Mouse (Mus musculus) cerebellum, adult 9-11 months (tissue): ENCODE data around the gene Ddx46.
"Not testable (repeated sequence)": the region's sequence is repeated elsewhere in the genome, so short reads cannot be mapped to it uniquely, and the experiment has no call there.

Experiments
- DNase-seq: peaks from one replicate; pipeline ENCODE4 v3.0.0; 2022

Ddx46 gene

DNA sequence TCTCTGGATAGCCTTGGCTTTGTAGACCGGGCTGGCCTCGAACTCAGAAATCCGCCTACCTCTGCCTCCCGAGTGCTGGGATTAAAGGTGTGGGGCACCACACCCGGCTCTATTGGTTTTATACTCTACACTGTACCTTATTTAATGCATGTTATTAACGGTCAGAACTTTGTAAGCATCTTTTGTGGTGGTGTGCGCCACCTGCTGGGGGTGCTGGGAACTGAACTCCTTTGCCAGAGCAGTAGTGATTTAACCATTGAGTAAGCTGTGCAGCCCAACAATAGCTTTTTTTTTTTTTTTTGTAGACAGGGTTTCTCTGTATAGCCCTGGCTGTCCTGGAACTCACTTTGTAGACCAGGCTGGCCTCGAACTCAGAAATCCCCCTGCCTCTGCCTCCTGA is 5.7 kb downstream of the Ddx46 start:
- peak; percentile 50 for DNase-seq

DNA sequence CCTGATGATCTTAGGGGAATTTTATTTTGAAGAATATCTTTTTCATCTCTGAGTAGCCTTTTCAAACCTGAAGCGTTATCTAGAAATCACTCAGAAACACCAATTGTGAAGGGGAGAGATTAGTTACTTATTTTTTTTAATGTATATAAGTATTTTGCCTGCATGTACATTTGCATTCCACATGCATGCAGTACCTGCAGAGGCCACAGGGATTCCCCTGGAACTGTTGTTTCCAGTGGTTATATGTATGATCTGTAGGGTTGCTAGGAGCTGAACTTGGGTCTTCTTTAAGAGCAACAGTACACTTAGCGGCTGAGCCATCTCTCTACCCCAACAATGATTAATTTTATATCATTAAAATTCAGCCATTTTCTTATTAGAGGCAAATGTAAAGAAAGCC is 9.7 kb downstream of the Ddx46 start:
- DNase-seq = no peak

DNA sequence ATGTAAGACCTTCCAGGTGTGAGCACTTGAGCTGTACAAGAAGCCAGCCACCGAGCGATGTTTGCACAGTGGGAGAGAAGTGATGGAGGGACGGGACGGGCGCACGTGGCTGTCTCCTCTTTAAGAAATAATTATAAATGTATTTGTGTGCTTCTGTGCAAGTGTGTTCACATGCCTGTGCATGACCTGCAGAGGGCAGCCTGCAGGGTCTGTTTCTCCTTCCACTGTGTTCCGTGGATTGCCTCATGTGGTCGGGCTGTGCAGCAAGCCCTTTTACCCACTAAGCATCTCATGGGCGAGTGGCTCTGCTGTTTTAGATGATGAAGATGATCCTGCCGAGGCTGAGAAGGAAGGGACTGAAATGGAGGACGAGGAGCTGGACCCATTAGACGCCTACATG is 15.3 kb downstream of the Ddx46 start:
- no peak for DNase-seq

DNA sequence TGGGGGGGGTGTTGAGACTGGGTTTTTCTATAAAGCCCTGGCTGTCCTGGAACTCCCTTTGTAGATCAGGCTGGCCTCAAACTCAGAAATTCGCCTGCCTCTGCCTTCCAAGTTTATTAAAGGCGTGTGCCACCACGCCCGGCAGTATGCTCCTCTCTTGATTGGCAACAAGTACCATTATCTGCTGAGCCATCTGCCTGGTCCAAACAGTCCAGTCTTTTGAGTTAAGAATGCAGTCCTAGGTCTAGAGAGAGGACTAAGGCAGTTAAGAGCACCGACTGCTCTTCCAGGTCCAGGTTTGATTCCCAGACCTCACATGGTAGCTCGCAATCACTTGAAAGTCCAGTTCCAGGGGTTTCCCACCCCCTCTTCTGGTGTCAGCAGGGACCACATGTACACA is 16.2 kb downstream of the Ddx46 start:
- DNase-seq = no peak

DNA sequence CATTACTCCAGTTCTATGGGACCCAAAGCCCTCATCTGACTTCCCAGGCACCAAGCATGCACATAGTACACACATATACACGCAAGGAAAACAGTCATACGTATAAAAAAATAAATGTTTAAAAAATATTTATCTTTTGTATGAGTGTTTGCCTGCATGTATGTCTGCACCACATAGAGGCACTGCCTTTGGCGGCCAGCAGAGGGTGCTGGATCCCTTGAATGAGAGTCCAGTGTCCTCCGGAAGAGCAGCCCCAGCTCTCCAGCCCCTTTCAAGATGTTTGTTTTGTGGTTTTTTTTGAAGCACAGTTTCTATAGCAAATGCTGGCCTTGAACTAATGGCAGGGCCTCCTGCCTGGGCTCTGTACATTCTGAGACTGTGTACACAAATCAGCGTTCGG is 33.7 kb downstream of the Ddx46 start:
- DNase-seq = no peak

DNA sequence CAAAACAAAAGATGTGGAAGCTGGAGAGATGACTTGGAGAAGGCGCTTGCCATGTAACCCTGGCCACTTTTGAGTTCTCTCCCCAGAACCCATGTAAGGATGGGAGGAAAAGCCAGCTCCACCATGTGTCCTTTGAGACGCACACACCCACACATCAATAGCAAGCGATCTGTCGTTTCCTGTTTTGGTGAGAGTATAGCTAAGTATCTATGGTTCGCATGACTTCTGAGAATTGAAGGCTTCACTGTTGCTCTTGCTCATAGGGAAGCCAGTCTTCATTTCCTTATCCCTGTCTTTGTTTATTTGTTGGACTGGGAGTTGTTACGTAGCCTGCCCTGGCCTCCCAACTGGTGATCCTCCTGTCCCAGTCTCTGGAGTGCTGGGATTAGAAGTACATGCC is 37.9 kb downstream of the Ddx46 start:
- no peak for DNase-seq

DNA sequence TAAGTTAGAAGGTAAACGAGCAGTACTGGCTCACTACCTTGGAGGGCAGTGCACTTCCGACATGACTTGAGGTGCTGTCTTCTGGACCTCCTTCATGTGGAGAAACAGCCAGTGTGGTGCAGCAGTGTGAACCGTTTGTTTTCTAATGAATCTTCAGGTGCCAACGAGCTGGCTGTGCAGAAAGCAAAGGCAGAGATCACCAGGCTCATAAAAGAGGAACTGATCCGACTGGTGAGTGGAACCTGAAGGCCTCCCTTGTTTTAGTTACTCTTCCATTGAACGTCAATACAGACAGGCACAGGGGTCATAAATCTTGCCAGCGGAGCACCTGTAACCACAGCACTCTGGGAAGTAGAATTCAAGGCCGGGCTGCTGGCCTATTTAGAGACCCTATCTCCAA is 42.5 kb downstream of the Ddx46 start:
- DNase-seq = no peak

DNA sequence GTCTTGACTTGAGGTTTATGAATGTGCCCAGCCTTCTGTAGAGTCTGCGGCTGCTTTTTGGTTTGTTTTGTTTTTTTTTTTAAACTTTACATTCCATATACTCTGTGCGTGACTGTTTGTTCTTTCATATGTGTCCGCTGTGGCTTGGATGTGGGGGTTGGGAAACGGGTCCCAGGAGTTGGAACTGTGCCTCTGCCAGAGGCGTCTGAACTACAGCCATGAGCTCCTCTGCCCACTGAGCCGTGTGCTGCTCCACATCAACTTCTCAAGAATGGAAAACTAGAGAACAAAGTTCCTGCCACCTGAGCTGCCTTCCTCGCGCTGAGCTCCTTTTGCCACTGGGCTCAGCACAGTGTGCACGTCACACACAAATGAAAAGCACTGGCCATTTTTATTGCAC is 47.4 kb downstream of the Ddx46 start:
- no peak for DNase-seq

DNA sequence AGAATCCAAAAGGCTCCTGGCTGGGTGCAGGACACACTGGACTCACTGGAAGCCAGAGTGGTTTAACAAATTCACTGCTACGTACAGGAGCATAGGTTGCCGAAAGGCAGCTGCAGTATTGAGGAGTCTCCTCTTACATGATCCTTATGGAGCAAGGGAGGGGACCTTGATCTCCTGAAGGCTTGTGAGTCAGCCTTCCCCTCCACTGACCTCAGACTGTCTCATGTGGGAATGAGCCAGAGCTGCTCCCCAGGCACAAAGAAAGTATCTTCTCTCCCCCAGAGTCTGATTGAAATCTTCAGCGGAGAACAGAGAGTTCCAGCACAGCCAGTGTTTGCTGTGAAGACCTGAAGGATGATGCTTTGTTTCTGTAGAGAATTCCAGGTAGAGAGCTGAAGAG is 48.8 kb downstream of the Ddx46 start:
- DNase-seq = no peak

DNA sequence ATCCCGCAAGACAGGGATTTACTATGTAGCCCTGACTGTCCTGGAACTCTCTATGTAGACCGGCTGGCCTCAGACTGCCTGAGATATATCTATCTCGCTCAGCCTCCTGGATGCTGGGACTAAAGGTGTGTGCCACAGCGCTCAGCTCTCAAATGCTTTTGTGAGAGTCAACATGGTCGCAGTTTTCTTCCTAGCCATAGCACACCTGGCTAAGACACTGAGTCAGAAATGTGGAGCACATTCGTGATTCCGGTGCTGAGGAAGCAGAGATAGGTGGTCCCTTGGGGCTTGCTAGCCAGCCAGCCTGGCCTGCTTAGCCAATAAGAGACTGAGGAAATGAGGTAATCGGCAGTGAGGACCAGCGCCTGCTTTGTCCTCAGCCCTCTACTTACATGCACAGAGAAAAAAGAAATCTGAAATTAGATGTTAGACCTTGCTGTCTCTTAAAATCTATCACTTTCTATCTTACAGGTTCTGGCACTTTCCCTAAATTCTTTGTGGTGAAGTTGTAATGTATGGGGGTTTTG is 51.3 kb downstream of the Ddx46 start:
- no peak for DNase-seq

DNA sequence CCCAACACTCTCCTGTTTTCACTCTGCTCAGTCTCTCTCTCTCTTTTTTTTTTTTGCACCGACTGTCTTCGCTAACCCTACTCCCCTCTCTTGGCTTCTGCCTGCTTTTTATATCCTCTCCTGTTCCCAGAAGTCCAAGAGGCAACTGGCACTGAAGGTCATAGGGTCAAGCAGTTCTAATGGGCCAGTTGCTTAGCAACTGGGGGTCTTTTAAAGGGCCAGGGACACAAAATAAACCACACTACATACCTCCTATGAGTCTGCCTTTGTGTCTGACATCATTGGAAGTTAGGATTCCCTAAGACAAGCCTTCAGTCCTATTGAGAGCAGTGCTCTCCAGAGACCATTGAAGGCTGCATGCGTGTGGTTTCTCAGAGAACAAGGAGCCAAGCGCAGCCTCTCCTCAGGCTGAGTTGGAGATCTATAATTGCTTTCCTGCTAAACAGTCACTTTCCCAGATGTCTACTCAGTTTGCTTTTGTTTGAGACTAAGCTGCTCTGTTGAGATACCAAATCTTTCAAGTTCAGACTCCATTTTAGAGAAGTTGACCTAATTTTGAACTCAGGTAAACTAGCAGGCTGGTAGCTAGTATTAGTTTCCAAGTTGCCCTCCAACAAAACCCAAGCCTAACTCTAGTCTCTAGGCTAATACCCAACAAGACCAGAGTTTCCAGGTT is 53.2 kb downstream of the Ddx46 start:
- DNase-seq = no peak

DNA sequence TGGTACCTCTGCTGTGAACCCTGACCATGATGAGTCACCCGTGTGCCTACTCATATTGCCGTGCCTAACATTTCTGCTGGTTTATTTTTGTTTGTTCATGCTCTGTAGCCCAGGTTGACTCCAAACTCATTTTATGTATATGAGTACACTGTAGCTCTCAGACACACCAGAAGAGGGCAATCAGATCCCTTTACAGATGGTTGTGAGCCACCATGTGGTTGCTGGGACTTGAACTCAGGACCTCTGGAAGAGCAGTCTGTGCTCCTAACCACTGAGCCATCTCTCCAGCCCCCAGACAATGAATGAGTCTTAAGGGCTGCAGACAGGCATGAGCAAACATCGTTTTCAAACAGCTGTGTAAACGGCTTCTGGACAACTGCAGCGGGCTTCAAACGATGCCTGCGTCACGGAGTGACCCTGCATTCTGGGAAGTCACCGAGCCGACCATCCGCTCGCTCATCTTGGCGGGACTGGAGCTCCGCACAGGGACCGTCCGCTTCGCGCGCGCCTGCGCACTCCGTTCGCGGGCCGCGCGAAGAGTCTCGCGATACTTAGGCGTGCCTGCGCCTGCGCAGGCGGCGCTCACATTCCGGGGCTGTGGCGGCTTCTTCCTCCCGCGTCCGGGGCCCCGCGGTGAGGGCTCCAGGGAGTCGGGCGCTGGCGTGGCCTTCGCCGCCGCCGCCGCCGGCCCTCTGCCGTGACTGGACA is 57.9 kb downstream of the Ddx46 start, which contains the start of gene B230219D22Rik:
Gene B230219D22Rik (plus strand): TSS at position 590 of the 708 bp plus-strand sequence.
- peak; percentile 94 for DNase-seq

DNA sequence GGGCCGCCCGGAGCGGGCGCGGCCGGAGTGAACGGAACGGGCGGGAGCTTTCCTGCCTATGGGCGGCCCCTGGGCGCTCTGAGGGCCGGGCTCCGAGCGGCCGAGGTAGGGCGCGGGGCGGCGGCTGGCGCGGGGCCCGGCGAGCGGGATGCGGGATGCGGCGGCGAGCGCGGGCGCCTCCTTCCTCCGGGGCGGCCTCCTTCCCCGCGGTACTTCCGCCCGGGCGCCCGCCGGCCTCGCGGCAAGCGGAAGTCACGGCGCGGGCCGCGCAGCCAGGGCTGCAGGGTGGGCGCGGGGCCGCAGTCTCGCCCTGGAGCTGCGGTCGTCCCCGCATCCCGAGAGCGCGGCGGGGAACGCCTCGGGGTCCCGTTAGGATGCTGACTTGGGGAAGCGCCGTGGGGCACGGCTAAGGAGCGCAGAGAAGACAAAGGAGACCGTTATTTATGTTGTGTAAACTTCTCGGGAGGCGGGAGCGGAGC is 58.5 kb downstream of the Ddx46 start:
- DNase-seq = no peak

DNA sequence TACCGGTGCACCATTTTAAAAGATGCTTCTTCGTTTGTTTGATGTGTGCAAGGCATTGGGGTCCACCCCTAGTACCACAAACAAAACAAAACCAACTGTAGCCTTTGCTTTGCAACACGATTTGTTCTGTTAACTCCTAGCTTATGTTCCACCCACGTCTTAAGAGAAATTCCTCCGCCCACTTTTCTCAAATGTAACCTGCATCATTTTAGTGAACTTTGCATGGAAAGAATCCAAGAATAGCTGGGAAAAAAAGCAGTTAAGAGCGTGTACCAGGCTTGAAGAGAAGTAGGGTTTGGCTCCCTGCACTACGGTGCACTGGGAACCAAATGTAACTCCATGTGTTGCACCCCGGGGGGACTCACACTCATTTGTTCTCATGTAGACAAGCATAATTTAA is 59.3 kb downstream of the Ddx46 start:
- no peak for DNase-seq

DNA sequence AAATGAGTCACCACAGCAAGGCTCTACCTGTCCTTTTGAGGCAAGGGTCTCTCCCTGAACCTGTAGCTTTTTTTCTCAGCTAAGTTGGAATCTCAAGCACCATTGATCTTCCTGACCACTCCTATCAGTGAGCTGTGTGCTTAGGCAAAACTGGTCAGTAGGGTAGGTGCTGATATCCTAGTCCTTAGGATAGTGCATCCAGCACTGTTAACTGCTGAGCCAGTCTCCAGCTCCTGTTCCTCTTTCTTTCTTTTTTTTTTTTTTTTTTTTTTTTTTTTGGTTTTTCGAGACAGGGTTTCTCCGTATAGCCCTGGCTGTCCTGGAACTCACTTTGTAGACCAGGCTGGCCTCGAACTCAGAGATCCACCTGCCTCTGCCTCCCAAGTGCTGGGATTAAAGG is 61.2 kb downstream of the Ddx46 start:
- DNase-seq = not testable (repeated sequence)

DNA sequence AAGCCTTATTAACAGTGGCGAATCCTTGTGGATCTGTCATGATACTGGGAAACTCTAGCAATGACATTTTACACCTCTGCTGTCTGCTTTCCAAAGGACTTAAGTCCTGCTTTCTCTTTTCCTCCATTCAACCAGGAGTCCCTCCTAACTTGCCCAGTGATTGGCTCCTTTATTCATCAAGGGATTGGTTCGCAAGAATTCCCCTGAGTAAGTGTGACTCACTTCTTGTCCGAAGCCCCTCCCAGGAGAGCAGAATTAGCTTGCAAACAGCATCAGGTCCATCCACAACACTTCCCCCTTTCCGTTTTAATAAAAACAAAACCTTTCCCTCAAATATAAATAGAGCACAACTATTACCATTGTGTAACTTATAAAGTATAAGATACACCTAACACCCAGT is 69.5 kb downstream of the Ddx46 start:
- no peak for DNase-seq

DNA sequence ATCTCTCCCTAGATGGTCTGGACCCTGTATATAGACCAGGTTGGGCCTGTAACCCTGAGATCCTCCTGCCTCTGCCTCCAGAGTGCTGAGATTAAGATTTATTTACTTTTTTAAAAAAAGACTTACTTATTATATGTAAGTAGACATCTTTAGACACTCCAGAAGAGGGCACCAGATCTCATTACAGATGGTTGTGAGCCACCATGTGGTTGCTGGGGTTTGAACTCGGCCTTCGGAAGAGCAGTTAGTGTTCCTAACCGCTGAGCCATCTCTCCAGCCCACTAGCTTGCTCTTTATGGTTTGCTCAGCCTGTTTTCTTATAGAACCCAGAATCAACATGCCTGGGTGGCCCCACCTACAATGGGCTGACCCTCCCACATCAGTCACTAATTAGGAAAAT is 78.0 kb downstream of the Ddx46 start:
- no peak for DNase-seq

DNA sequence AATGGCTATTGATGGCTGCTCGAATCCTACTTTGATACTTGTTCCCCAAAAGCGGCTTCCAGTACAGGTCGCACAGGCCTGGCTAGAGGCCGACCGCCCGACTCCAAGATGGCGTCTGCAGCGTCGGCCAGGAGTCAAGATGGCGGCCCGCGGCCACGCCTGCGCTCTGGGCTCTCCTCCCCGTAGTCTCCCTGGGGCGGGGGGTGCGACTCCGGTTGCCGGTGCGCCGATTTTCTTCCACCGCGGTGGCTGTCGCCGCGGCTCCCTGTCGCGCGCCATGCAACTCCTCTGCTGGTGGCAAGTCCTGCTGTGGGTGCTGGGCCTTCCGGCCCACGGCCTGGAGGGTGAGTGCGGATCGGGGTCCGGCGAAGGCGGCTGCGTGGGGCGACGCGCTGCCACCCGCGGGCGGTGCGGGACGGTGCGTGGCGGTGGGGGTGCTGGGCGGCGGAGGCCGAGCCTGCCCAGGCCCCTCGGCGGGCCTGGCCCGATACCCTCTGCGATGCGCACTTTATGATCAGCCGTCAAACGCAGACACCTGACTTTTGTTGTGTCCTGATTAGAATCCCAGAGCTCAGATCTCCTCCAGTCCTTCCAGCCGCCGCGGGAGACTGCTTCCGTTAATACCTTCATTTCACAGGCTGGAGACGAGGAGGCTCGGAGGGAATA is 79.8 kb downstream of the Ddx46 start, which contains the start of gene Txndc15:
Gene Txndc15 (plus strand): TSS at position 150 of the 666 bp plus-strand sequence.
- peak; percentile 91 for DNase-seq

DNA sequence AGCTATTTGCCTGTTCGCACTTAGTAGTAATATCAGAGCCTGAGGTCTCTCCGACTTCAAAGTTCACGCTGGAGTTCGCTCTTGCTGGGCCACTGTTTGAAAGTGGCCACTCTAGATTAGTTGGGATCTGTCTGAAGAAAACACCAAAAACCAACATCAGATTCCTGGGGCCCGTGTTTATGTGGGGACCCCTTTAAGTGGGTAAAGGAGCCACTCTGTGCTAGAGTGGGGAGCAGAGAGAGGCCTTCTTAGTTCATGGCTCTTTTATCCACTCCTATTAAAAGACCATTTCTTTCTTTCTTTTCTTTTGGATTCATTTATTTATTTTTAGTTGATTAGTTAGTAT is 80.3 kb downstream of the Ddx46 start:
- DNase-seq = no peak

DNA sequence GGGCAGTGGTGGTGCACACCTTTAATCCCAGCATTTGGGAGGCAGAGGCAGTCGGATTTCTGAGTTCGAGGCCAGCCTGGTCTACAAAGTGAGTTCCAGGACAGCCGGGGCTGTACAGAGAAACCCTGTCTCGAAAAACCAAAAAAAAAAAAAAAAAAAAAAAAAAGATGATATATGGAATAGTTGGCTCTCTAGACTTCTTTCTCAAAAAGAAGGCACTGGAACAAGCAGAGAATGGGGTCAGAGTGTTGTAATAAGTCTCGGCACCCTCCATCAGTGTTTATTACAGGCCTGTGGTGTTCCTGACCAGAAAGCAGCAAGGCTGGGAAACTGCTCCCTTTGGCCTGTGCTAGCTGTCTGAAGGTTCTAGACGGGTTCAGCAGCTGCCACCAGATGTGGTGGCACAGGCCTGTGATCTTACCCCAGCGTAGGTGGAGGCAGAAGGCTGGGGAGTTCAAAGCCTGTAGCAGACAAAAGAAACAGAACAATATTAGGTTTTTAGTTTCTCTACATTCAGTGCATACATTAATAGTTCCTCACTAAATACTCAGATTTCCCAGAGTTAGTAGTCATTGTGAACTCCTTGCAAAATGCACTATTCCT is 81.2 kb downstream of the Ddx46 start:
- DNase-seq = no peak

DNA sequence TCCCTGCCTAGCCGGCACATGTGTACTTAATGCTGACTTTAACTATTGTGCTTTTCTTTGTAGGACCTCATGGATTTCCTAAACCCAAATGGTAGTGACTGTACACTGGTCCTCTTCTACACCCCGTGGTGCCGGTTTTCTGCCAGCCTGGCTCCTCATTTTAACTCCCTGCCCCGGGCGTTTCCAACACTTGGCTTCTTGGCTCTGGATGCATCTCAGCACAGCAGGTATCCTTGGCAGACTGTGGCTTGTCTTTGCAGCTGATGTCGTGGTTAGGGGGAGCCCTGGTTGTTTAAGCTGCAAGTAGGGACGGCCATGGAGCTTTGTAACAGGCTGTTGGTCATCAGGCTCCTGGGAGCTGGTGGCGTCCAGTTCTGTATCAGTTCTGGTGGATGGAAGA is 86.7 kb downstream of the Ddx46 start:
- DNase-seq = peak; percentile 71

DNA sequence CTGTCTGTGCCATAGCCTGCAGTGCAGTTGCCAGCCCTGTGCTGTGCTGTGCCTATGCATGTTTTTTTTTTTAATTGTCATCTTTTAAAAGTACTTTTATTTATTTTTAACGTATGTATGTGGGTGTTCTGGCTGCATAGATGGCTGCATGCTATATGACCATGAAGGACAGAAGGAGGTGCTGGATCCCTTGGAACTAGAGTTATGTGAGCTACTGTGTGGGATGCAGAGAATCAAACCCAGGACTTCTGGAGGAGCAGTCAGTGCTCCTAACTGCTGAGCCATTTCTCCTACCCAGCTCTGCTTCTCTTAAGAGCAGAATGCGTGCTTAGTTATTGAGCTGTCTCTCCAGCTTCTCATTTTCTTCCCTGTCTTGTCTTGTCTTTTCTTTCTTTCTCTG is 87.2 kb downstream of the Ddx46 start:
- DNase-seq = no peak

DNA sequence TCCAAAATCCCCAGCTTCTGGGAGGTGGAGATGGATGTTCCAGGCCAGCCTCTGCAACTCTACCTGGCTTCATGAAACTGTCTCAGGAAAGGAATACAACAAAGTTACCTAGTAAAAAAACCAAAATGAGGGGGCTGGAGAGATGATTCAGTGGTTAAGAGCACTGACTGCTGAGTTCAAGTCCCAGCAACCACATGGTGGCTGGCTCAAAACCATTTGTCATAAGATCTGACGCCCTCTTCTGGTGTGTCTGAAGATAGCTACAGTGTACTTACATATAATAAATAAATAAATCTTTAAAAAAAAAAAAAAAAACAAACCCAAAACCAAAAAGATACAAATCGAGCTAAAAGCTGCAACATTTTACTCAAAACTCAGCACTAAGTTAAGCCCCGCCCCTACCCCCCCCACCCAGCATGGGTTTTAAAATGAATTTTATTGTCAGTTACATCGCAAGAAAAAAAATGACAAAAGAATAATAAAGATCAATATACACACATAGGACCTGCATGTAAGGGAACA is 91.8 kb downstream of the Ddx46 start:
- DNase-seq = peak; percentile 42
